Mouse (Mus musculus) megakaryocyte-erythroid progenitor cell, adult 5-6 weeks (primary cell): Measurements from ENCODE around the gene Ptpn5. TPM values are rescaled to one million over a fixed set of nuclear protein-coding genes. Genes with fewer than 3 reads are reported as not detected.

Experiments used
- total RNA-seq, 2 experiments: library from RNA; stranded (forward) in 1 of 2; stranded (reverse) in 1 of 2; fragments of 200-1000, 215-1000 nt in 1 of 2; fragments of >200 nt in 1 of 2; fragmentation: Nextera tagmentation in 1 of 2; gene quantifications; 2 replicates each; pipeline ENCODE4 v1.2.3; 2014 to 2017

The Ptpn5 gene
- total RNA-seq, 2 experiments from 2014 or later = not detected

Other genes with a start within 250 kb of the Ptpn5 start
- gene Tsg101, start 213.7 kb downstream of the Ptpn5 start, total RNA-seq (2014; fragmentation: Nextera tagmentation) = 69.9 and 95.9 TPM in 2 replicates
- gene Tsg101, start 213.7 kb downstream of the Ptpn5 start, total RNA-seq (2017) = 42.1 and 79.1 TPM in 2 replicates
- 11.1 and 12.0 TPM in 2 replicates for gene Uevld, start 175.2 kb downstream of the Ptpn5 start, total RNA-seq (2014; fragmentation: Nextera tagmentation)
- 7.9 and 8.0 TPM in 2 replicates for gene Uevld, start 175.2 kb downstream of the Ptpn5 start, total RNA-seq (2017)
- gene Gm9999, start 150.1 kb downstream of the Ptpn5 start, total RNA-seq (2014; fragmentation: Nextera tagmentation) = not detected in 2 replicates
- gene Gm9999, start 150.1 kb downstream of the Ptpn5 start, total RNA-seq (2017) = not detected in 2 replicates
- gene Spty2d1, start 125.3 kb downstream of the Ptpn5 start, total RNA-seq (2014; fragmentation: Nextera tagmentation) = 14.8 and 15.6 TPM in 2 replicates
- 28.9 and 33.4 TPM in 2 replicates for gene Spty2d1, start 125.3 kb downstream of the Ptpn5 start, total RNA-seq (2017)
- 0.77 and 2.3 TPM in 2 replicates for gene Tmem86a, start 83.1 kb downstream of the Ptpn5 start, total RNA-seq (2014; fragmentation: Nextera tagmentation)
- gene Tmem86a, start 83.1 kb downstream of the Ptpn5 start, total RNA-seq (2017) = not detected in 2 replicates
- not detected in 2 replicates for gene Mrgpra6, start 71.2 kb upstream of the Ptpn5 start, total RNA-seq (2014; fragmentation: Nextera tagmentation)
- not detected in 2 replicates for gene Mrgpra6, start 71.2 kb upstream of the Ptpn5 start, total RNA-seq (2017)
- gene Mrgpra9, start 119.2 kb upstream of the Ptpn5 start, total RNA-seq (2014; fragmentation: Nextera tagmentation) = not detected in 2 replicates
- gene Mrgpra9, start 119.2 kb upstream of the Ptpn5 start, total RNA-seq (2017) = not detected in 2 replicates
- not detected in 2 replicates for gene Mrgpra1, start 220.6 kb upstream of the Ptpn5 start, total RNA-seq (2014; fragmentation: Nextera tagmentation)
- not detected in 2 replicates for gene Mrgpra1, start 220.6 kb upstream of the Ptpn5 start, total RNA-seq (2017)